Mouse (Mus musculus): ENCODE results near the gene Ccng1.

DNA sequence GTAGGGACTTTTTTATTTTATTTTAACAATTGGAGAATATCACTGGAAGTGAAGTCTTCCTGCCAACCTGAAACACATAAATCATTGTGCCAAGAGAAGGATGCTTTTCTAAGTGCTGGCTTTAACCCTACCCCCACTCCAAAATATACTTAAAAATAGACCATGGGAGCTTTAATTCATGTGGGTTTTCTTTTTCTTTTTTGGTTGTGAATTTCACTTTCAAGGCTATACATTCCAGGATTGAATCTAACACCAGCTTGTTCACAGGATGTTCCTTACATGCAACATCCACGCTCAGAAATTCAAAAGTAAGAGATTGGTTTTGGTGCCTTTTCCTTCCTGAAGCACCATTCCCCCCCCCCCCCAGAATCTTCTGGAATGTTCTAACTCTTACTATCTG, 28.2 kb upstream of the Ccng1 start:
- TF ChIP-seq CTCF (IDR thresholded peaks at IDR 0.05; ENCODE audit: low read depth, low read length) (no peak), TAL1 (conservative IDR thresholded peaks at IDR 0.05; ENCODE audit: low read depth, low read length) (no peak), POLR2AphosphoS5 (IDR thresholded peaks at IDR 0.05; ENCODE audit: insufficient replicate concordance, low read depth, low read length) (no peak), GATA1 (IDR thresholded peaks at IDR 0.05; ENCODE audit: borderline replicate concordance, low read length) (no peak)
